Mouse (Mus musculus): ENCODE measurements around the gene Vmn2r56.
A peak's percentile ranks its signal among the peaks of the same experiment; 100 is the strongest.
"Not testable (repeated sequence)": the region's sequence is repeated elsewhere in the genome, so short reads cannot be mapped to it uniquely, and the experiment has no call there.

Gene Vmn2r56

DNA sequence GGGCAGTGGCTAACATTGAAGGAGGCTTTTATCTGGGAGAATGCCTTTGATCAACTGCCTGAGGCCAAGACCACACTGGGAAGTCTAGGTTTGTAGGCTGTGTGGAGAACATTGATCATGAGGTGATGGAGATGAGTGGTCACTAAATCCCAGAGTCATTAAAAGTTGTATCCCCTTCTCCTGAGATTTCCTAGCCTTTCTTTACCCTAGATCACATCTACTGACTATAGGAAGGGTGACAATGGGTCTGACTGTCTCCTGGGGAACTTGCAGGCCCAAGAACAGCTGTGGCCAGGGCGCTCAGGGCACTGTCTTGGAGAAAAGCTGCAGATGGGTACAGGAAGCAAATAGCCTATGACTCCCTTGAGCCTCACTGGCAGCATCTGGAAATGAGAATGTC lies at the start of gene Vmn2r56:
Gene Vmn2r56, minus strand, starts transcription at position 101 of the 400 bp plus-strand sequence.
- no peak for DNase-seq

DNA sequence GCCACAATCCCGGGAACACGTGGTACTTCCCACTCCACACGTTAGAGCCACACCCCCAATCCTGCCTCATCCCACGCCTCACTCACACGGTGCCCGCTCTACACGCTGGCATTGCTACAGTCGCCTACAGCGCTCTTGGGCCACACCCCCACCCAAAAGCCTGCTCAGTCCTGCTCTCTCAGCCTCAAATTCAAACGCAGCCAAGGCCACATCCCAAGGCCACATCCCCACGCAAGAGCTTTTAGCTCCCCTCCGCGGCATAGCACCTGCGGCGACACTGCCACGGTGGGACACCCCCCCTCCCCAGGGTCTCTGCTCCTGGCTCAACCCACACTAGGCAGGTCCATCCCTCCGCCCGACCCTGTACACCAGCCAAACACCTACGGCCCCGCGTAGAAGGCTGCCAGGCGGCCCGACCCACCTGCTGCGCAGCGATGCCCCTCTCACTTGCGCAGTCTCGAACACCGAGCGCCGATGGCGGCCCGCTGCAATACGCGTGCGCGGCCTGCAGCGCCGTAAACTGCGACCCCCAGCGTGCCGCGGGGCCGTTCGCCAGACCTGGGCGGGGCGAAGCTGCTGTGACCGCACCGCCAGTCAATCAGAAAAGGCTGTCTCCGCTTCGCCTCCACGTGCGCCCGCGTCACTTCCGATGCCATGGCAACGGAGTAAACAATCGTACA lies 45.5 kb upstream of the Vmn2r56 start:
- peak; percentile 19 to 48 for DNase-seq

DNA sequence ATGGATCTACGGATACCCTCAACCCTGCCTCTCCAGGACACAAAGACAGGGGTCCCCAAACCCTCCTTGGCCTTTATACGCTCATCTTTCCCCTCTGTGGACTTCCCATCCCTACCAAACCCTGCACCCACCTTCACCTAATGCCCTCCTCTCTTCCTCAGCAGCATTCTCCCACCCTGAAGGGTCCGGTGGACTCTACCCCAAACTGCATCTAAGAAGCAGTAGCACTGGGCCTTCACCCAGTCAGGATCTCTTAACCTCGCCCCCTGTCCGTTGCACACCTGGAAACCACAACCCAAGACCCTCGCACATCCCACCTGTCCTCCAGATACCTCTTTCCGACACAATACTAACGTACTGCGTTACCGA lies 45.0 kb upstream of the Vmn2r56 start:
- no peak for DNase-seq

DNA sequence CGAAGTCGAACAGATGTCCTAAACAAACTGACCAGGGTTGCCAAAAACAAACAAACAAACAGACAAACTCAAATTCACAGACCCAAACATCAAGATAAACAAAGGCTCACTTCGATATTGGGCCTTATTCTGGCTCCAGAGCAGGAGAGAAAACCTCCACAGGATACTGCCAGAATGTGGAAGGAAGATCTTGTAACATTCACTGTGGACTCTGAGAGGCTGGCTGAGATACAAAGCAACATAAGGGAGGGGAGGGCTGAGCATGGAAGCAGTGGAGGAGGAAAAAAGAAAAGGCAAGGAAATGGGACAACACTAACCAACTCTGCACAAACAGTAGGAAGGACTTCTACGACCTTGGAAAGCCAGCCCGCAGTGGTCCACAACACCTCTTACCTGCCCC lies 44.3 kb upstream of the Vmn2r56 start:
- DNase-seq = no peak

DNA sequence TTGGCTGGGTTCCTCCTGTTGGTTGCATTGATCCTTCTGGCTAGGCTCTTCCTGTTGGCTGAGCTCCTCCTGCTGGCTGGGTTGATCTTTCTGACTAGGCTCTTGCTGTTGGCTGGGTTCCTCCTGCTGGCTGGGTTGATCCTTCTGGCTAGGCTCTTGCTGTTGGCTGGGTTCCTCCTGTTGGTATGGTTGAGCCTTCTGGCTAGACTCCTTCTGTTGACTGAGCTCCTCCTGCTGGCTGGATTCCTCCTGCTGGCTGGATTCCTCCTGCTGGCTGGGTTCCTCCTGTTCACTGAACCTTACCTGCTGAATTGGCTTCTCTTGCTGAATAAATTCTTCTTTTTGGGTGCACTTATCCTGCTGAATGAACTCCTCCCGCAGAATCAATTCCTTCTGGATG lies 39.8 kb upstream of the Vmn2r56 start:
- peak; percentile 73 to 88 for DNase-seq

DNA sequence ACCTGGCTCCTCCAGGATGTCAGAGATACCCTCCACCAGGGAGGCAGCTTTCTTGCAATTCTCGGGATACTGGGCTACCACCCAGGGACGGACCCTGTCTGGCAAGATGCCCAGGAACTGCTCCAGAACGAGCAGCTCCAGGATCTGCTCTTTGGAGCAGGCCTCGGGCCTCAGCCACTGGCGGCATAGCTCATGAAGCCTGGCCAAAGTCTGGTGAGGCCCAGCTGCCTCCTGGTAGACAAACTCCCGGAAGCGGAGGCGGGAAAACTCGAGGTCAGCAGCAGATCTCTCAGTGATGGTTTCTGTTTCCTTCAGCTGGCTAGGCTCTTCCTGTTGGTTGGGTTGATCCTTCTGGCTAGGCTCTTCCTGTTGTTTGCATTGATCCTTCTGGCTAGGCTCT lies 39.3 kb upstream of the Vmn2r56 start:
- no peak for DNase-seq

DNA sequence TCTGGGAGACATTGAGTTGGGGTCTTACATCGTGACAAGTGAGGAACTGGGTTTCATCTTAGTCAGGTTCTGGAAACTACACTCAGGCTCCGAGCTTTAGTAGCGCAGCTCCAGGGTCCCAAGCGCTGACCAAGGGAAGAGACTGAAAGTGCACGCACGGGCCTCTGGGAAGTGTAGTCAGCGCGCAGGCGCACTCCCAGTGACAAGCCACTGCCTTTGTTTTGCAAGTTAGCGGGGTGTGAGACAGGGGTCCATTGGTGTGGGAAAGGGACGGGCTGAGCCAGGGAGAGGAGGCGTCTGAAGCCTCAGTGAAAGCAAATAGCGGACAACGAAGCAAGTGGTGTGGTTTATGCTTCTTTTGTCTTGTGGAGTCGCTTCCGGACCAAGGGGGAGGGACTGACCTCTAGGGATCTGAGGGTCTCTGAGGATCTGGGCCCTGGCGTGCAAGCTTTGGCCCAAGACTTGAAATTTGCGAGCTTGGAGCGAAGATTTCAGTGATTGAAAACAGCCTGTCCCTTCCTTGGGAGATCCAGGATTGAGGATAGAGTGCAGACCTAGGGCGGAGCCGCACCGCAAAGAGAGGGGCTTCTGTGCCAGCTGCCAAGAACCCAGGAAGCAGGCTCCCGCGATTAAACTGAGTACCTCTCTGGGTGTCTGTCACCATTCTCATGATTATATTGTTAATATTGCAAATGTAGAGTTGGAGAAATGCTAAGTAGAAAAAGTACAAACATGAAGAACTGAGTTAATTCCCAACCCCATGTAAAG lies 14.8 kb upstream of the Vmn2r56 start:
- no peak for DNase-seq

DNA sequence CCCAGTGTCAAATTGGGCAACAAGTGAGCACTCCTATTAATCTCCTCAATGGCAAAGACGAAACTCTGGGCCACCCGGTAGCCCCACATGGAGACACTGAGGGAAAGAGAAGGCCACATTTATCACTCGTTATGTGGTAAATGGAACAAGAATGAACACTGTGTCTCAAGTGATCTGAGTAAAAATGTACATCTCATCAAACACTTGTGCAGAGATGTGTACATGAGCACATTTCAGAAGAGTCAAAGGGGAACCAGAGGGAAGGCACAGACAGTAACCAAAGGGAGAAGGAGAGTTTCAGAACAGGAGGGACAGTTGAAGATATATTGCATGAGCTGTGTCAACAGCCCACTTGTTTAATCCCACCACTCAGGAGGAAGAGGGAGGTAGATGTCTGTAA lies 49.9 kb downstream of the Vmn2r56 start, which contains the start of gene Vmn2r55:
Gene Vmn2r55, minus strand, starts transcription at position 101 of the 400 bp plus-strand sequence.
- not testable (repeated sequence) for DNase-seq

DNA sequence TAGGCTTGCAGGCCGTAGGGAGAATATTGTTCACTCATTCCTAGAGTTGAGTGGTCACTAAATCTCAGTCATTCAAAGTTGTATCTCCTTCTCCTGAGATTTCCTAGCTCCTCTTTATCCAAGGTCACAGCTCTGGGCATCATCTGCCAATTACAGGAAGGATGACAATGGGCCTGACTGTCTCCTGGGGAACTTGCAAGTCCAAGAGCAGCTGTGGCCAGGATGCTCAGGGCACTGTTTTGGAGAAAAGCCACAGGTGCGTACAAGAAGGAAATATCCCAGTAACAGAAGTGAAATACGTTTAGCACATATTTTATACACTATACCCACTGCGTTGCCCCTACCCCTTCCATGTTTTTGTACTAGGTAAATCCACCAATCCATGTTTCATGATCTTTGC lies 94.6 kb downstream of the Vmn2r56 start, which contains the start of gene Vmn2r54:
Gene Vmn2r54, minus strand, starts transcription at position 101 of the 400 bp plus-strand sequence.
- not testable (repeated sequence) for DNase-seq

Data from kidney, adult 8-10 months (tissue).